Mouse (Mus musculus): ENCODE results near the gene 9330161L09Rik.
A peak's percentile ranks its signal among the peaks of the same experiment; 100 is the strongest.
"Not testable (repeated sequence)": the region's sequence is repeated elsewhere in the genome, so short reads cannot be mapped to it uniquely, and the experiment has no call there.

Gene 9330161L09Rik

DNA sequence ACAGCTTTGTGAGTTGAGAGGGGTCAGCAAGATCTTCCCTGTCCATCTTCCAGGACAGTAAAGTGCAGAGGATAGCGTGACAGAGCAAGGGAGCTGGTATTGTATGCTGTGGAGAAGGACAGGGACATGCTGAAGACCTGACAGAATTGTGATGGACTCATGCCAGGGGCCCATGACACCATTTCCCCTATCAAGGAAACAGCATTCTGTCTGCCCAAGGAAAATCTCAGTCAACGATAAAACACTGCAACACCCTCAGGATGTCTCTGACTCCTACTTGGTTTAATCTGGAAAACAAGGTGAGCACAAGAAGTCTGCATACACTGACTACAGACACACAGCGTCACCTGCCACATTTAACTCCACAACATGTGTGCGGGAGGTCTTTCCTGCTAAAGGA is at the start of gene 9330161L09Rik:
Gene 9330161L09Rik, minus strand, starts transcription at position 101 of the 400 bp plus-strand sequence.
- DNase-seq = no peak

DNA sequence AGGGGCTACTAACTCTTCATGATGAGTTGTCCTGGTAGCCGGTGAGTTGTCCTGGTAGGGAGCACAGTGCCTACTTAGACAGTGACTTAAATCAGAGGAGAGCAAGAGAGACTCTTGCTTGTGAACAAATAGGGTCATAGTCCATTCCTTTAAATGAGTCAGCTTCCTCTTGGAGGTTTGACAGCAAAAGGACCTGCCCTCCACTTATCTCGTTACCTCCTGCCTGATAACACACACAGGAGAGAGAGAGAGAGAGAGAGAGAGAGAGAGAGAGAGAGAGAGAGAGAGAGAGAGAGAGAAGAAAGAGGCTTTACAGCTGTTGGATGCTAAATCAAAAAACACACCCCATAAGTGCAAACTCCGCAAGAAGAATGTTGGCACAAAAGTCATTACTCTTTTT is 49.5 kb upstream of the 9330161L09Rik start, which contains the start of gene Ifi27l2b:
Gene Ifi27l2b, minus strand, starts transcription at position 84 of the 400 bp plus-strand sequence.
- DNase-seq = no peak

DNA sequence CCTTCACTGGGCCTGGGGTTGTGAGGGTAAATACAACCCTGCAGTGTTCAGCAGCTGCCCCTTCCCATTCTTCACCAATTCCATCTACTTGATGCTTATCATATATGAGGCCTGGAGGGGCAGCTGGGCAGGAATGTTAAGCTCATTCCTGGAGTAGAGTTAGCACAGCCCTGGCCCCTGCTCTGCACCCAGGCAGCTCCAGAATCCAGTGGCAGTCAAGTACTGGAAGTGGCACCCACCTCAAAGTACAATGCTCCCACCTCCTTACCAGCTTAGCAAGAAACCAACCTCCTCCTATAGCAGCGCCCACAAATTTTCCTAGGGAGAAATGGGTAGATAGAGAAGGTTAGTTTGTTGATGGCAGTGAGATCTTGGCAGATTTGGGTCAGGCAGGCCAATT is 49.1 kb upstream of the 9330161L09Rik start:
- DNase-seq = not testable (repeated sequence)

DNA sequence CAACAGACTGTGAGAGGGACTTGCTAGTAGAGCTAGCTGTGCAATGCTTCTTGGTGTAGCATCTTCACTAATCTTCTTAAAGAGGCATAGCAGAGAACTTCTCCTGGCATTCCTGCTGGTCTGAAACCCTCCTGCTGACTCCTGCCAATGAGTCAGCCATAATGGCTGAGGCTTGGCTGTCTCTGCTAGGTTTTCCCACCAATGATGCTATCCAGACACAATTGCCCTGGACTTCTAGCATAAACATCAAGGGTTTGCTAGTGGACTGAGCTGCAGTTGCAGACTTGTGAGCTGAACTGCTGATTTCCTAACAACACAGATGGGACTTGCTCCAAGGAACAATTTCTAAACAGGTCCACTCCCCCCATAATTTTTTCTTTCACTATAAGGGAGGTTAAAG is 45.7 kb upstream of the 9330161L09Rik start:
- no peak for DNase-seq

DNA sequence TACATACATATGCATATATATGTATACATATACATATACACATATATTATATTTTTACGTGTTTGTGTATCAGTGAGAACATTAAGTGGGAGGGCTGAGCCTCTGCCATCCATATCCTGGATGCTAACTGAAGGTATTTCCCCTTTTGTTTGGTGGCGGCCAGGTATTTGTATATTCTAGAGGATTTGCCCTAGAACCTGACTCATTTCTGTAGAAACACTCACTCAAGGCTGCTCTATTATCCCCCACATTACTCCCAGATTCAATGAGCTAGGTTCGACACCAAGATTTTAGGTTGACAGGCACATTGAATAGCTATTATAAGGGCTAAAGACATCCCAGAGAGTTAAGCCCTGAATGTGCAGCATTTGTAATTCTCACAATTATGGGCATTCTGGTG is 37.4 kb upstream of the 9330161L09Rik start:
- DNase-seq = no peak

DNA sequence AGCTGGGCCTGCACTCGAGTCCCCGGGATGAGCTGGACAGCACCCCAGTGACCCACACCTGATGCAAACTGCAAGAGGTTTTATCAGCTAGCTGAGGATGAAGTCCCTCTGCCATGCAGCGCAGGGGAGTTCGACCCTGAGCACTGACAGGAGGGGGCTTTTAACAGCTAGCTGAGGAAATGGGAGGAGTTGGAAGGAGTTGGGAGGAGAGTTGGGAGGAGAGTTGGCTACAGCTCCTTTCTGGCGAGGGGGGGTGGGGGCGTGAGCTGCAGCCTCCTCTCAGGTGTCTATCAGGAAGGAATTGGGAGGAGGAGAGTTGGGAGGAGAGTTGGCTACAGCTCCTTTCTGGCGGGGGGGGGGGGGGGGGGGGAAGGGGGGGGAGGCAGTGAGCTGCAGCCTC is 36.6 kb upstream of the 9330161L09Rik start:
- not testable (repeated sequence) for DNase-seq

DNA sequence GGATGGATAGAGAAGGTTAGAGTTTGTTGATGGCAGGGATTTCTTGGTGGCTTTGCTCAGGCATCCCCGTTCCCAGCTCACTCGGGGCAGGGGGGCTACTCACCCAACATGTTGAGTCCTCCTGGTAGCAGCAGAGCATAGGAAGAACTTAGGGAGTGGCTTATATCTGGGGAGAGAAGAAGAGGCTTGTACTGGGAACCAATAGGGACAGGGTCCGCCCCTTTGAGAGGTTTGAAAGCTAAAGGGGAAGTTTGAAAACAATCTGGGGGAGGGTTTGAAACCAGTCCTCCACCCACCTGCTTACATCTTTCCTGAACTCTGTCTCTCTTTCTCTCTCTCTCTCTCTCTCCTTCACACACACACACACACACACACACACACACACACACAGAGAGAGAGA is 35.9 kb upstream of the 9330161L09Rik start, which contains the start of gene Ifi27l2a:
Gene Ifi27l2a, minus strand, starts transcription at position 157 of the 400 bp plus-strand sequence.
- peak in 1 of 2 experiments; percentile 33 for DNase-seq

DNA sequence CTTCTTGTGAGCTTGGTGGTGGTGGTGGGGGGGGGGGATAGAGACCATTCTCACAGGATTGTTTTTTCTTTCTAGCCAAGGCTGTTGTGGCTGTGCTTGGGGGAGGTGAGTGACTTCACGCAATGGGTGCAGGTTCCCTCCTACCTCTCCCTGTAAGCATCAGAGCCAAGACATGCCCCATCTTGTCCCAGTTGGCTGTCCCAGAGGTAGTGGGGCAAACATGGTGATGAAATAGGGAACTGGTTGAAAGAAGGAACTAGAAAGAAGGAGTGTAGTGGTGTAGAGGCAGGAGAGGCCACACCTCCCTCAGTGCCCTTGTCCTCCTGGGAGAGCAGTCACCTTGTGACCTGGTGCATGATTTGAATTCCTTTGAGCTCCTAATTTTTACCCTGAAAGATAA is 30.0 kb upstream of the 9330161L09Rik start:
- DNase-seq = no peak

DNA sequence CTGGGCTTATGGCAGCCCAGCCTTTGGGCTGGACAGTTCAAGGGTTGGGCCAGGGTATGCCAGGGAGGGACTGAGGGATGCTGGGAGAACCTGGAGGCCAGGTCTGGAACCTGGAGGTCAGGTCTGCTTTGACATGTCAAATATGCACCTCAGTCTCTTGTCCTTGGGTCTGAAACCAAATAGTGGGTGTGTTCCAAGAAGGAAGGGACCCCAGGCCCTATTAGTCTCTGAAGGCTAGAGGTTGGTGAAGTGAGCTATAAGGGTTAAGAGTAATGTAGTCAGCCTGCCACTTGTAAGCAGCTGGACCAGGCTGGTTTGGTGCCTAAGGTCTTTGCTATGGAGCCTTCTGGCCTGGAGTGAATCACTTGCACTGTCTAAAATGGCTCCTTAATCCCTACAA is 27.2 kb upstream of the 9330161L09Rik start:
- DNase-seq = peak in 1 of 2 experiments; percentile 6

DNA sequence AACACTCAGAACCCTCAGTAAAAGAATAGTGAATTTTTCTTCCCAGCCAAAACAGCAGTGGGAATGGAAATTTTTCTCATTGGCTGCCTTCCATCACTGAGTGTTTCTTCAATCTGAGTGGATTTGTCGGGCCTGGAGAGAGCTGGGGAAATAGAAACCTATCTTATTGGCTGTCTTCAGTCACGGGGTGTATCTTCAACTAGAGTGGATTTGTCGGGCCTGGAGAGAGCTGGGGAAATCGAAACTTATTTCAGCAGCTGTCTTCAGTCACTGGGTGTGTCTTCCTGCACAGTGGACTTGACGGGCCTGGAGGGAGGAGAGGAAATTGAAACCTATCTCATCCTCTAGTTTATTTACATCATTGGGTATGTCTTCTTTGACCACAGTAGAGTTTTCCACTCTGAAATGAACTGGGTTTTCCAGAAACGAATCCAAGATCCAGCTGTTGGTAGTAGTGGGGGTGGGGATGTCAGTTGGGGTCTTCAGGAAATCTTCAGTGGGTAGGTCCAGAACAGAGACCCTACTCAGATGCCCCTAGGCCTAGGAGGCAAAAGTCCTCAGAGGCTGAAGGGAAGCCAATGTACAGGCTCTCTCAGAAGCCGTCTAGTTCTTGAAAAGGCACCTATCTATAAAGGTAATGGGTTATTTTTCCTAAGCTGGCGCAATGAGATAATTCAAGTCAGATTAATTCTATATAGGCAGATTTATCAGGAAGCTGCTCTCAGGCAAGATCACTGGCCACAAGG is 26.5 kb upstream of the 9330161L09Rik start, which contains the start of gene Ifi27:
Gene Ifi27, plus strand, starts transcription at position 226 of the 746 bp plus-strand sequence.
- DNase-seq = peak; percentile 33 to 35

DNA sequence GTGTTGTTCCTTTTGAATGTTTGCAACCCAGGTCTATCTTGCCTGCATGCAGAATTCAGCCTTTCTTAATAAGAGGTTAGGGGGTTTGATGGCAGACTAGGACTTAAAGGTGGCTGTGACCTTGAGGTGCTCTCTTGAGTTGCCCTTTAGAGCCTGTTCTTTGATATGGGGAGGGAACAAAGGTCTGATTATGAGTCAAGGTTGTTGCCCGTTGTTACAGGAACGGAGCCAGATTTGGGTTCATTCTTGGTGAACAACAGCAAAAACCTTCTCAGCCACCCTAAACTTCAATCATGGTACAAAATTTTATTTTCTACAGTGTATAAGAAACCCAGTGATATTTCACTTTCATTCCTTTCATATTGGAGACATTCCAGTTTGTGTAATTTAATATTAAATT is 25.8 kb upstream of the 9330161L09Rik start:
- no peak for DNase-seq

DNA sequence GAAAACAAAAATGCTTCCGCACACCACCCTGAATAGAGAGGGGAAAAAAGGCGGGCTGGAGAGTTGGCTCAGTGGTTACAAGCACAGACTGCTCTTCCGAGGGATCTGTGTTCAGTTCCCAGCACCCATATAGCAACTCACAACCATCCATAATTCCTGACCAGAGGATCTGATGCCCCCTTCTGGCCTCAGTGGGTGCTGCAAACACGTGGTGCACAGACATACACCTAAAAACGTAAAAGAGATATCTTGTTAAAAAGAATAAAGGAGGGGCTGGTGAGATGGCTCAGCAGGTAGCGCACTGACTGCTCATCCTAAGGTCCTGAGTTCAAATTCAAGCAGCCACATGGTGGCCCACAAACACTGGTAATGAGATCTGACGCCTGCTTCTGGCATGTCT is 19.1 kb upstream of the 9330161L09Rik start:
- DNase-seq = no peak

DNA sequence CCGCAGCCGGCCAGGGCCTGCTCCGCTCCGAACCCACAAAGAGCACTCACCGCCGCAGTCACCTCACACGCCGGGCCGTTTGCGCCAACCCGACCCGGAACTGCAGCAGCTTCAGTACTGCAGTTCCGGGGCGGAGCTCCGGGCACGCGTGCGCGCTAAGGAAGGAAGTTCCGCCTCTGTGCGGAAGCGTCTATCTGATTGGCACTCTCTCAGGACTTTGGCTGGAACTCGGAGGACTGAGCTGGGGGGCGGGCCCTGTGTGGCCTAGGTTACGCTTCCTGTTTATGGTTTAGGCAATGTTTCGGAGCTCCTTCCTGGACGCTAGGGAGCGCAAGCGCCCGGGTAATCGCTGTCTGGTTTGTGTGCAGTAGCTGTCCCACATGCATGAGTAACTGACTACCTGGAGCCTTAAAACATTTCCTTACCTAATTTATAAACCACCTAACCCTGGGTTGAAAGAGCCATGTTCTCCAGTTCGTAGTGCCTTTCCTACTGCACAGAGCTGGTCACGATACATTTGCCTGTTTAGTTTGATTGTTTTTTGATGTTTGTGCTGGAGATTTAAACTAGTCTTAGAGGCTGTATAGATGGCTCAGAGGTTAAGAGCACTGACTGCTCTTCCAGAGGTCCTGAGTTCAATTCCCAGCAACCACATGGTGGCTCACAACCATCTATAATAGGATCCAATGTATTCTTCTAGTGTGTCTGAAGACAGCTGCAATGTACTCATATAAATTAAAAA is 18.3 kb upstream of the 9330161L09Rik start, which contains the start of gene Ddx24:
Gene Ddx24, minus strand, starts transcription at position 102 of the 742 bp plus-strand sequence.
- peak; percentile 94 to 96 for DNase-seq

DNA sequence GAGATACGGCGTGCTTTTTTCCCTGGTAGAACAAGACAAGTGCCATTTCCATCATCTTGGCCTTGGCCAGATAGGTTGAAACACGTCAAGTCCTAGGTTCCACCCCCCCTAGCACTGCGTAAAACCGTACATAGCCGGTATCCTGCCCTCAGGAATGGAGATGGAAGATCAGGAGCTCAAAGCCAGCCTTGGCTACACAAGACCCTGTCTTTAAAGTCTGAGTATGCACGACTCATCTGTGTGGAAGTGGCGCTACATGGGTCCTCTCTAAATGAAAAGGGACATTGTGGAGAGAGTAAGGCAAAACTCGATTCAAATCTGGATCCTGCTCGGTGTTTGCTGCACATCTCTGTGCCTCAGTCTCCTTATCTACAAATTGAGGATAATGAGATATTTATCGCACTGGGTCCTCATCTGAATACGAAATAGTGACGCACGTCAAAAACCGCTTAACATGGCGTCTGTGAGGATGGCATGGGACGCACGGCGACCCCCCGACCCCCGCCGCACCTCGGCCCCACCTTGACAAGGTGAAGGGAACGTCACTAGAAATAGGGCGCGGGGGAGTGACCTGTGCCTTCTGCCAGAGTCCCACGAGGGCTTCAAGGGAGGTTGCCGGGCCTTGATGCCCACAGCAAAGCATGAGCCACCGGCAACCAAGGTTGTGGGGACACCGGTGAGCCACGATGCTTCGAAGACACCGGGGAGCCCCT is 17.6 kb upstream of the 9330161L09Rik start:
- DNase-seq = no peak

DNA sequence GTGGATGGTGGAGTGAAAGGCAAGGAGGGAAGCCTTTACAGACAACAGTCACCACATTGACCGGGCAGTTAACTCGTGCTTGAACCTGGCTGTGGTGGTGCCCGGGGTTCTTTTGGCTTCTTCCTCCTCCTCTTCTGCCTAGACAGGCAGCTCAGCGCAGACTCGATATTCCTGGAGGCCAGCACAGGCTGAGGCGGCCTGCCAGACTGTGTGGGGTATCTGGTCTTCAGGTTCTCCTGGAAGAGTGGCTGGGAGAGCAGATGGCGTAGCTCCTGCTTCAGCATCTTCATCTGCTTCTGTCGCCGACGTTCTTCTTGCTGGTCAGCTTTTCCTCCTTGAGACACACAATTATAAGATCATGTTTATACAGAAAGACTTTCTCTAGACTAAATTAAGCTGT is 524 bp upstream of the 9330161L09Rik start:
- DNase-seq = no peak

DNA sequence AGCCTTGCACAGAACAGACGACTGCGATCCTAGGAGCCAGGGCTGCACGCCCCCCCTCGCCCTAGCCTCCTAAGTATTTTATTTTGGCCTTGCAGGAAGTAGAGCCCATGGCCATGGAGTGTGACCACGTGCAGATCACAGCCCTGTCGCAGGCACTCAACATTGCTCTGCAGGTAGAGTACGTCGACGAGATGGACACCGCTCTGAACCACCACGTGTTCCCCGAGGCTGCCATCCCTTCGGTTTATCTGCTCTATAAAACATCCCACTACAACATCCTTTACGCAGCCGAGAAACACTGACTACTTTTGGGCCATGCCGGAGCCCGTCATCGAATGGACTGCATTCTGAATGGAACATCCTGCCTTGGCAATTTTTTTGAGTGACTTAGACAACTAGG is 3.5 kb downstream of the 9330161L09Rik start:
- DNase-seq = no peak

DNA sequence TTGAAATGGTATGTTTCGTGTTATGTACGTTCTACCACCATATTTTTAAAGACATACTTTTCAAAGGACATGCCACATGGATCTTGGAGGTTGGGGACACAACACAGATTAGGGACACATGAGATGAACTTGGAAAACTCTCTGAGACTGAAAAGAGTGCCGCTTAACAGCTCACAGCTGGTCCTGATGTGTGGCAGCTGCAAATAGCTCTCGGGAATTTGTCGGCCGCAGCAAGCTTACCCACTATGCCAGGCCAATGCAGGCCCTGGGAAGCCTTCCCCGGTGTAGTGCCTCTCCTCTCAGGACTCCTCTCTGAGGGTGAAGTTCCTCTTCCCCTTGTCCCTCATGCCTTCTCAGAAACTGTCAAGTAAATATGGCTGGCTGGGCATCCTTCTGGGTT is 10.9 kb downstream of the 9330161L09Rik start:
- no peak for DNase-seq

DNA sequence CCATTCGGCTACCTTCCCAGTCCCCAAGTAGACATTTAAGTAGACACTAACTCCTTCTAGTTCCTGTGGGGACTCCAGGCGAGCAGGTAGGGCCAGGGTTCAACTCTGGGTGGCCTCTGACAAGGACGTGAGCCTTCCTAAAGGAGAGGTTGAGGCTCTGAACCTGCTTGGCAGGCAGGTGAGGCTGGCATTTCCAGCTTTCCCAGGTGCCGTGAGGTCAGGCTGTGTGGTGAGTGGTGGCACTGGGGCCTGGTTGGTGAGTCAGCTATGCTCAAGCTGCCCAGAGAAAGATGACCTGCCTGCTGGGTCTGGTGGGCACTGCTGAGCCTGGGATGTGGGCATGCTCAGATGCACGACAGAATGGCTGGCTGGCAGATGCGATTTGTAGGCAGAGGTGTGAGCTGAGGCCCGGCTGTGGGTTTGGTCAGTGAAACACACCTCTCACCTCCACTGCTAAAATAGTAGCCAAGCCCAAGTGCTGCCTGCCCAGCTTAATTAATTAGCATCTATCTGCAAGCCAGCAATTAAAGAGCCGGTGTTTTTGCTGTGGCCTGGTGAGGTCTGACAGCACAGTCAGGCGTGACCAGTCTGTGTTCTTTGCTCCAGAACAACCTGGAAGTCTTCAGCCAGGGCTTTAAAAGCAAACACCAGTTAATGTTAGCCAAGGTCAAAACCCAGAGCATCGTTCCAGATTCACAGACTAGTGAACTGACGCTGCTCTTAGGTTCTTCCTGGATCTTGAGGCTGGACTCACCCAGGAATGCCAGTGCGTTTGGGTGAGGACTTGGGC is 11.9 kb downstream of the 9330161L09Rik start:
- no peak for DNase-seq

DNA sequence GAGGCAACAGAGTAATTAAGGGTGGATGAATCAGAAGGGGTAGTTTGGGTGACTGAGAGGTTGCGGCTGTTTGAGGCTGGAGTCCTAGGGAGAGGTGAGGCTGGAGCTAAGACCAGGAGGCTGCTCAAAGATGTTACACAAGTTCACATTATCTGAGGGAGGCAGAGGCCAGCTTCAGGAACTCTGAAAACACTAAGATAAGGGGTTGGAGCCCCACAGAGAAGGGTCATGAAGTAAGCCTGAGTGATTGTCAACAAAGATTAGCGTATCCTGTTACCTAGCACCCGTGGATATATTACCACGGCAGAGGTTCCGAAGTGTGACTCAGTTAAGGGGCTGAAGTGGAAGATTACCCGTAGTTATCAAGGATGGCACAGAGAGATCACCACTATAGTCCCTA is 14.1 kb downstream of the 9330161L09Rik start:
- no peak for DNase-seq

DNA sequence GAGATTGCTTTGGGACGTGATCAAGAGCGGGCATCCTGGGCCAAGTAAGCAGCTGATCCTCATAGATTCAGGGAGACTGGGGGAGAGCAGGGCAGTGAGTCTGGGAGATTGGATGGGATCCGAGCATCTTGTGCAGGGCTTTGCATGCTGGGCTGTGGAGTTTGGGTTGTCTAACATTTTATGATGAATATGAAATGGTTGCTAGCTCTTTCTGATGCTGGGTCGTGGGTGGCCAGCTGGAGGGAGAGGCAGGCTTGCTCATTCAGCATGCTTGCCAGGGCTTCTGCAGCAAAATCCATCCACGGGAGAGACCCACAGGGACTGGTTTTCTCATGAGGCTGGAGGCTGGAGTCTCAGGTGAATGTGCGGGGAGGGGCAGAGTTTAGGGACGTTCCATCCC is 16.5 kb downstream of the 9330161L09Rik start:
- DNase-seq = no peak

DNA sequence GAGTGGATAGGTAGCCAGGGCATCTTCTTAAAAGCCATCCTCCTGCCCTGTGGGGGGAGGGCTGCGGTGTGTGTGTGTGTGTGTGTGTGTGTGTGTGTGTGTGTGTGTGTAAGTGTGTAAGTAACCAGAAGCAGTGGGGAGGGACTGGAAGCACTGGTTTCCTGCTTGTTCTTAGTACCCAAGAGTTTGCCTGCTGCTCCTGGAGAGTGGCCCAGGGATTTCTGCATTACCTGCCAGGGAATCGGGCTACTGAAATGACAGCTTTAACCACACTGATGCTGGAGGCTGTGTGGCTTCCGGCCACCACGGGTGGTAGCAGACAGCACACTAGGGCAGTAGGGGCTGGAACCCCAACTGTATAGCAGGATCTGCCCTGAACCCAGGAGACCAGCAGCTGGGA is 17.6 kb downstream of the 9330161L09Rik start:
- no peak for DNase-seq

DNA sequence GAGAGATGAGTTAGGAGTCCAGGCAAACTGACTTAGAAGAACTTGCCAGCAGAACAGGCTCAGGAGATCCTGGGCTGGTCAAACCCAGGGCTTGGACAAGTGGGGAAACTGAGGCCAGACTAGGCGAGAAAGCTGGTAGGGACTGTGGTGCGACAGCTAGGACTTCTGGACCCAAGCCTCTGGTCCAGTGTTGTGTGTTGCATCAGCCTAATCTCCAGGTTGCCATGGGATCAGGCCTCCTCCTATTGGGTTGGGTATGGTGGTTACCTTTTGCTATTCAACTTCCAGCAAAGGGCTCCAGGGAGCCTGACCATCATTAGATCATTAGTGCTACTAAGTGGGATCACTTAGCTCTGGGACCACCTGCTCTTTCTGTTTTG is 18.3 kb downstream of the 9330161L09Rik start:
- DNase-seq = no peak

All from spleen, adult 18-20 months (tissue).